Mouse (Mus musculus) adrenal gland, adult (tissue): Measurements from ENCODE around the gene Cdk5.
"Not testable (repeated sequence)": the region's sequence is repeated elsewhere in the genome, so short reads cannot be mapped to it uniquely, and the experiment has no call there.

Source experiments
- DNase-seq, 2 experiments: peaks; one replicate each; pipeline ENCODE4 v3.0.0; 2022 to 2023; ENCODE audit warnings: low spot score in 1 of 2; ENCODE audit not compliant: inconsistent age in 2 of 2

The Cdk5 gene

GRCm38 (mm10) chr5:24400911-24401605 is 22.3 kb downstream of the Cdk5 start:
- DNase-seq, result peak in 1 of 2 experiments; percentile 72

- DNase-seq, result no peak
Observed at GRCm38 (mm10) chr5:24400362-24400761, 23.0 kb downstream of the Cdk5 start.

GRCm38 (mm10) chr5:24399686-24400085 is 23.6 kb downstream of the Cdk5 start:
- DNase-seq, result no peak

- not testable (repeated sequence) for DNase-seq
Observed at GRCm38 (mm10) chr5:24396254-24396653, 27.1 kb downstream of the Cdk5 start.

- peak; percentile 95 to 99 for DNase-seq
Observed at GRCm38 (mm10) chr5:24394165-24394894, 29.0 kb downstream of the Cdk5 start.

GRCm38 (mm10) chr5:24393392-24393997 is 29.8 kb downstream of the Cdk5 start, which contains the start of gene Abcb8:
TSS of gene Abcb8 (plus strand) at chr5:24393663.
- DNase-seq, result peak; percentile 88 to 96

- DNase-seq, result peak; percentile 40 to 68
Observed at GRCm38 (mm10) chr5:24392724-24393123, 30.6 kb downstream of the Cdk5 start.

GRCm38 (mm10) chr5:24391864-24392263 is 31.5 kb downstream of the Cdk5 start, which contains the start of gene Atg9b:
TSS of gene Atg9b (minus strand) at chr5:24392143.
- peak in 1 of 2 experiments; percentile 36 for DNase-seq

GRCm38 (mm10) chr5:24389658-24390020 is 33.7 kb downstream of the Cdk5 start:
- DNase-seq, result no peak

- peak in 1 of 2 experiments; percentile 51 for DNase-seq
Observed at GRCm38 (mm10) chr5:24389011-24389657, 34.2 kb downstream of the Cdk5 start.

- no peak for DNase-seq
Observed at GRCm38 (mm10) chr5:24388246-24388915, 34.9 kb downstream of the Cdk5 start.

GRCm38 (mm10) chr5:24387264-24388241 is 35.8 kb downstream of the Cdk5 start:
- DNase-seq, result peak; percentile 67 to 85

GRCm38 (mm10) chr5:24385887-24386550 is 37.3 kb downstream of the Cdk5 start:
- no peak for DNase-seq

GRCm38 (mm10) chr5:24385374-24385773 is 38.0 kb downstream of the Cdk5 start:
- no peak for DNase-seq

- no peak for DNase-seq
Observed at GRCm38 (mm10) chr5:24384407-24384806, 38.9 kb downstream of the Cdk5 start.

GRCm38 (mm10) chr5:24383026-24383859 is 40.1 kb downstream of the Cdk5 start:
- peak; percentile 97 to 98 for DNase-seq

GRCm38 (mm10) chr5:24381988-24382387 is 41.3 kb downstream of the Cdk5 start:
- peak in 1 of 2 experiments; percentile 22 for DNase-seq

GRCm38 (mm10) chr5:24381486-24381885 is 41.8 kb downstream of the Cdk5 start:
- peak in 1 of 2 experiments; percentile 30 for DNase-seq
